Mouse (Mus musculus): ENCODE data around the gene Eva1b. TPM values are rescaled to one million over a fixed set of nuclear protein-coding genes. Genes with fewer than 3 reads are reported as not detected.
"Not testable (repeated sequence)": the region's sequence is repeated elsewhere in the genome, so short reads cannot be mapped to it uniquely, and the experiment has no call there.

Gene Eva1b
- polyA plus RNA-seq, 1 experiment from 2014 or later, result 69.4 TPM

- not testable (repeated sequence) for ATAC-seq (ENCODE audit: insufficient number of reproducible peaks, insufficient read depth, low FRiP score, low TSS enrichment); H3K27ac ChIP-seq; H3K4me2 ChIP-seq (replicated peaks); H3K4me1 ChIP-seq; H3K4me3 ChIP-seq; H3K9me3 ChIP-seq; H3K27me3 ChIP-seq; H3K9ac ChIP-seq
- WGBS, result 90% methylated on average over 7 of the region's 7 CpGs
- peaks cover 87% of the 10 kb centered on the region for H3K36me3 ChIP-seq
These were observed 28.4 kb downstream of the Eva1b start for GRCm38 (mm10) chr4:126175980-126176379.

- no peaks in the 10 kb centered on the region for H3K9me3 ChIP-seq
- no peak overlapping the region for H3K4me2 ChIP-seq (replicated peaks)
- H3K36me3 ChIP-seq, result peaks cover 56% of the 10 kb centered on the region
- no peaks in the 10 kb centered on the region for H3K27me3 ChIP-seq
- no peak overlapping the region for H3K27ac ChIP-seq
- no peak overlapping the region for H3K4me3 ChIP-seq
- no peak overlapping the region for H3K9ac ChIP-seq
- H3K4me1 ChIP-seq, result peaks cover 4% of the 10 kb centered on the region; the same call in 1 of the 2 replicates
- 61% methylated on average over 7 of the region's 7 CpGs for WGBS
- no peak for ATAC-seq (ENCODE audit: insufficient number of reproducible peaks, insufficient read depth, low FRiP score, low TSS enrichment)
These were observed 33.8 kb downstream of the Eva1b start for GRCm38 (mm10) chr4:126181170-126181957.

DNA sequence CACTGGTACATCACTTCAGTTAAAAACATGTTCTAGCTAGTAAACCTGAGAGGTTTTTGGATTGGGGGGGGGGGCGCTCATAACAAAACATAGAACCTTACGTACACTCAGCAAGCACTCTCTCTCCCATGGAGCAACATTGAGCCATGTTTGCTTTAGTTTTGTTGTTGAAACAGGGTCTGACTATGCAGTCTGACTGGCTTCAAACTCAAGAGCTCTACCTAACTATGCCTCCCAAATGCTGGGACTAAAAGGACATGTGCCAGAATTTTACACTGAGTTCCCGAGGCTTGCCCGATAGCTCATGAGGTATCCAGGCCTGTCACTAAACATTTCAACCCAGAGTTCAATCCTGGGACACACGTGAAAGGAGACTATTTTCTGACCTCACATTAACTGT, 35.5 kb downstream of the Eva1b start:
- Histone ChIP-seq H3K9me3 (no peaks in the 10 kb centered on the region), H3K27me3 (no peaks in the 10 kb centered on the region), H3K4me2 (replicated peaks) (no peak overlapping the region), H3K4me1 (peaks cover 4% of the 10 kb centered on the region; the same call in 1 of the 2 replicates), H3K9ac (no peak overlapping the region), H3K27ac (no peak overlapping the region), H3K36me3 (peaks cover 47% of the 10 kb centered on the region), H3K4me3 (no peak overlapping the region)
- 86% methylated on average over 5 of the region's 5 CpGs for whole genome bisulfite sequencing
- ATAC-seq (ENCODE audit: insufficient number of reproducible peaks, insufficient read depth, low FRiP score, low TSS enrichment), result no peak

DNA sequence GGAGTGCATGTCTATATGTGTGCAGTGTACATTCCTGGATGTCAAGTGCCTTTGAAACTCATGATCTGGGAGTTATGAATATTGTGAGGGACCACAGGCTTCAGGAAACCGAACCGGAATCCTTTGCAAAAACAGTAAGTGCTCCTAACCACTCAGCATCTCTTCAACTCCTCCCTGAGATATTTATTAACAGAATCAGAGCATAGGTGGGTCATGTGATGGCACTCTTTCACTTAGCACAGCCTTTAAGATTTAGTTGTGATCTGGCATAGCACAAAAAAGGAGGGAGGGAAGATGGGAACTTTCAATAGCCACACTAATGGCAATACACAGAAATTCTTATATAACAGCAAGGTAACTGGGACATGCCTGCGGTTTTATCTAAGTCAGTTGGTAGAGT, 39.6 kb downstream of the Eva1b start:
- Histone ChIP-seq H3K36me3 (peaks cover 37% of the 10 kb centered on the region), H3K9ac (no peak overlapping the region), H3K9me3 (no peaks in the 10 kb centered on the region), H3K27ac (no peak overlapping the region), H3K4me1 (no peaks in the 10 kb centered on the region), H3K4me3 (no peak overlapping the region), H3K27me3 (no peaks in the 10 kb centered on the region), H3K4me2 (replicated peaks) (no peak overlapping the region)
- ATAC-seq (ENCODE audit: insufficient number of reproducible peaks, insufficient read depth, low FRiP score, low TSS enrichment), result no peak
- 92% methylated on average over 3 of the region's 3 CpGs for WGBS

DNA sequence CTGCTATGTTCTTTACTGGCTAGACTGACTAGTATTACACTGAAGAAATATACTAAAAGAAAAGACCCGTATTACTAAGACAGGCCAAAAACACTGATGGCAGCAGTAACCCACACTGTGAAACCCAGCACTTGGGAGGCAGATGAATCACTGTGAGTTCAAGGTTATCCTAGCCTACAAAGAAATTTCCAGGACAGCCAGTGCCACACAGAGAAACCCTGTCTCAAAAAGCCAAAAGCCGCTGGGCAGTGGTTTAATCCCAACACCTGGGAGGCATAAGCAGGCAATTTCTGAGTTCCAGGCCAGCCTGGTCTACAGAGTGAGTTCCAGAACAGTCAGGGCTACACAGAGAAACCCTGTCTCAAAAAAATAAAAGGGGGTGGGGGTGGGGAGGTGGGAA, 43.1 kb downstream of the Eva1b start:
- H3K9me3 ChIP-seq, result no peaks in the 10 kb centered on the region
- no peaks in the 10 kb centered on the region for H3K4me1 ChIP-seq
- WGBS, result 89% methylated on average over 2 of the region's 2 CpGs
- H3K9ac ChIP-seq, result no peak overlapping the region
- ATAC-seq (ENCODE audit: insufficient number of reproducible peaks, insufficient read depth, low FRiP score, low TSS enrichment), result no peak
- H3K4me3 ChIP-seq, result no peak overlapping the region
- no peak overlapping the region for H3K4me2 ChIP-seq (replicated peaks)
- H3K27ac ChIP-seq, result no peak overlapping the region
- H3K27me3 ChIP-seq, result no peaks in the 10 kb centered on the region
- peaks cover 38% of the 10 kb centered on the region for H3K36me3 ChIP-seq

DNA sequence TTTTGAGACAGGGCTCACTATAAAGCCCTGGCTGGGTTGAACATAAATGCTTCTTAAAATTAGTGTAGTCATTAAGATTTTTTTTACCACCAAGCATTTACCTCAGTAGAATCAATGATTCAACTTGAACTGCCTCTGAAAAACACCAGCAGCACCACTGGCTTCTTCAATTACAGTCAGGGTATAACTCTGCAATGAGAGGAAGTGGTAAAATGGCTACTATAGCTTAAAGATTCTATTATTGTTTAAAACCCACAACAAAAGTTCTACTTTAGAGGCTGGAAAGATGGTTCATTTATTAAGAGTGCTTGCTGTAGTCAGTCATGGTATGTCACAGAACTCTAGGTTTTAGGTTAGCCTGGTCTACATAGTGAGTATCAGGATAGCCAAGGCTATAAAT, 46.7 kb downstream of the Eva1b start:
- H3K9me3 ChIP-seq, result no peaks in the 10 kb centered on the region
- H3K27me3 ChIP-seq, result no peaks in the 10 kb centered on the region
- 0 out of 2 replicates have a peak, but pooled peaks cover 3% of the 10 kb centered on the region for H3K4me1 ChIP-seq
- no peak overlapping the region for H3K9ac ChIP-seq
- H3K4me2 ChIP-seq (replicated peaks), result no peak overlapping the region
- no peak for ATAC-seq (ENCODE audit: insufficient number of reproducible peaks, insufficient read depth, low FRiP score, low TSS enrichment)
- H3K4me3 ChIP-seq, result no peak overlapping the region
- no peak overlapping the region for H3K27ac ChIP-seq
- peaks cover 31% of the 10 kb centered on the region for H3K36me3 ChIP-seq

GRCm38 (mm10) chr4:126194916-126195315, 47.4 kb downstream of the Eva1b start:
- H3K36me3 ChIP-seq, result peaks cover 28% of the 10 kb centered on the region
- H3K4me2 ChIP-seq (replicated peaks), result no peak overlapping the region
- no peaks in the 10 kb centered on the region for H3K9me3 ChIP-seq
- no peaks in the 10 kb centered on the region for H3K27me3 ChIP-seq
- ATAC-seq (ENCODE audit: insufficient number of reproducible peaks, insufficient read depth, low FRiP score, low TSS enrichment), result no peak
- no peak overlapping the region for H3K4me3 ChIP-seq
- 96% methylated on average over 4 of the region's 4 CpGs for WGBS
- H3K4me1 ChIP-seq, result peaks cover 9% of the 10 kb centered on the region
- H3K9ac ChIP-seq, result no peak overlapping the region
- no peak overlapping the region for H3K27ac ChIP-seq

GRCm38 (mm10) chr4:126197485-126197884, 49.9 kb downstream of the Eva1b start:
- Histone ChIP-seq H3K9me3 (no peaks in the 10 kb centered on the region), H3K4me2 (replicated peaks) (no peak overlapping the region), H3K27ac (no peak overlapping the region), H3K9ac (no peak overlapping the region), H3K4me3 (no peak overlapping the region), H3K36me3 (peaks cover 12% of the 10 kb centered on the region), H3K4me1 (peaks cover 22% of the 10 kb centered on the region), H3K27me3 (no peaks in the 10 kb centered on the region)
- WGBS, result 89% methylated on average over 3 of the region's 3 CpGs
- ATAC-seq (ENCODE audit: insufficient number of reproducible peaks, insufficient read depth, low FRiP score, low TSS enrichment), result no peak

Other genes starting within 250 kb of the Eva1b start
- gene Csf3r, start 123.2 kb upstream of the Eva1b start, polyA plus RNA-seq (2016; fragmentation: Nextera tagmentation; extraction: Ambion mirVana), result 0.50 and 0.69 TPM in 2 replicates
- 158 TPM in 2 replicates for gene Mrps15, start 100.8 kb upstream of the Eva1b start, polyA plus RNA-seq (2016; fragmentation: Nextera tagmentation; extraction: Ambion mirVana)
- 15.8 and 21.7 TPM in 2 replicates for gene Oscp1, start 89.2 kb upstream of the Eva1b start, polyA plus RNA-seq (2016; fragmentation: Nextera tagmentation; extraction: Ambion mirVana)
- 42.8 and 45.3 TPM in 2 replicates for gene Lsm10, start 51.1 kb upstream of the Eva1b start, polyA plus RNA-seq (2016; fragmentation: Nextera tagmentation; extraction: Ambion mirVana)
- 45.7 and 48.0 TPM in 2 replicates for gene Stk40, start 43.8 kb upstream of the Eva1b start, polyA plus RNA-seq (2016; fragmentation: Nextera tagmentation; extraction: Ambion mirVana)
- gene Sh3d21, start 15.7 kb downstream of the Eva1b start, polyA plus RNA-seq (2016; fragmentation: Nextera tagmentation; extraction: Ambion mirVana), result 7.0 and 8.4 TPM in 2 replicates
- 298 and 302 TPM in 2 replicates for gene Thrap3, start 55.0 kb downstream of the Eva1b start, polyA plus RNA-seq (2016; fragmentation: Nextera tagmentation; extraction: Ambion mirVana)
- 95.8 and 102 TPM in 2 replicates for gene Map7d1, start 108.6 kb downstream of the Eva1b start, polyA plus RNA-seq (2016; fragmentation: Nextera tagmentation; extraction: Ambion mirVana)
- 113 and 115 TPM in 2 replicates for gene Trappc3, start 114.6 kb downstream of the Eva1b start, polyA plus RNA-seq (2016; fragmentation: Nextera tagmentation; extraction: Ambion mirVana)
- gene Col8a2, start 139.0 kb downstream of the Eva1b start, polyA plus RNA-seq (2016; fragmentation: Nextera tagmentation; extraction: Ambion mirVana), result 47.6 and 49.8 TPM in 2 replicates
- 91.0 and 95.2 TPM in 2 replicates for gene Adprhl2, start 174.0 kb downstream of the Eva1b start, polyA plus RNA-seq (2016; fragmentation: Nextera tagmentation; extraction: Ambion mirVana)
- gene Tekt2, start 177.9 kb downstream of the Eva1b start, polyA plus RNA-seq (2016; fragmentation: Nextera tagmentation; extraction: Ambion mirVana), result 17.0 and 17.8 TPM in 2 replicates

Data from embryonic facial prominence, embryonic 12.5 days (tissue).